Mouse (Mus musculus) liver, embryonic 14.5 days (tissue): ENCODE measurements around the gene Trim27. TPM values are rescaled to one million over a fixed set of nuclear protein-coding genes. Genes with fewer than 3 reads are reported as not detected.

Experiments used
- ATAC-seq: fragments of 200-750 bp; cut with Nextera tagmentation; 2 replicates; pipeline ENCODE4 v1.8.0; 2017; ENCODE audit warnings: moderate number of reproducible peaks, mild to moderate bottlenecking, moderate library complexity; ENCODE audit not compliant: insufficient read depth
- DNase-seq, 3 experiments: peaks; one replicate each; pipeline ENCODE4 v3.0.0-alpha.2; 2012 to 2013; ENCODE audit warnings: low read depth in 3 of 3, low spot score in 3 of 3
- H3K27ac ChIP-seq: fragments of 300-500 bp; sonication (generic); 2 replicates; pipeline ENCODE4 v1.5.1; 2014; ENCODE audit warnings: moderate library complexity, mild to moderate bottlenecking, control low read depth, inconsistent platforms
- H3K27me3 ChIP-seq: fragments of 300-500 bp; sonication (generic); 2 replicates; pipeline ENCODE4 v1.6.1; 2014; ENCODE audit warnings: mild to moderate bottlenecking, low read length, moderate library complexity; ENCODE audit not compliant: control insufficient read depth, insufficient read depth
- H3K36me3 ChIP-seq: fragments of 300-500 bp; sonication (generic); replicated peaks from 2 replicates; pipeline ENCODE4 v1.6.1; 2014; ENCODE audit warnings: low read depth; ENCODE audit not compliant: control insufficient read depth, insufficient read depth
- H3K4me1 ChIP-seq, 2 experiments: fragments of 200-500 bp in 1 of 2; fragments of 300-500 bp in 1 of 2; sonication (generic) in 1 of 2; replicated peaks; 2 replicates each; pipeline ENCODE4 v1.6.1; 2012 to 2014; ENCODE audit warnings: antibody characterized with exemption in 1 of 2, inconsistent platforms in 1 of 2, low read length in 1 of 2; ENCODE audit not compliant: control insufficient read depth in 2 of 2, insufficient read depth in 2 of 2
- H3K4me2 ChIP-seq: fragments of 300-500 bp; sonication (generic); 2 replicates; pipeline ENCODE4 v1.6.1; 2014; ENCODE audit warnings: low read depth, mild to moderate bottlenecking, control low read depth, moderate library complexity
- H3K4me3 ChIP-seq, 2 experiments: fragments of 200-500 bp in 1 of 2; fragments of 300-500 bp in 1 of 2; sonication (generic) in 1 of 2; 2 replicates each; pipeline ENCODE4 v1.5.1; 2012 to 2014; ENCODE audit warnings: low read depth in 2 of 2, low read length in 2 of 2, mild to moderate bottlenecking in 2 of 2, control low read depth in 1 of 2, inconsistent platforms in 1 of 2, moderate library complexity in 1 of 2; ENCODE audit not compliant: insufficient read depth in 1 of 2
- H3K9ac ChIP-seq: fragments of 300-500 bp; sonication (generic); replicated peaks from 2 replicates; pipeline ENCODE4 v1.6.1; 2014; ENCODE audit warnings: mild to moderate bottlenecking, control low read depth, moderate library complexity
- H3K9me3 ChIP-seq: fragments of 300-500 bp; sonication (generic); 2 replicates; pipeline ENCODE4 v1.6.1; 2016; ENCODE audit warnings: low read length, mixed read lengths; ENCODE audit not compliant: control insufficient read depth
- CTCF ChIP-seq: IDR thresholded peaks from 2 replicates; pipeline ENCODE4 v1.5.1; 2016; ENCODE audit warnings: antibody characterized with exemption, low read depth, control low read depth
- EP300 ChIP-seq: IDR thresholded peaks from 2 replicates; pipeline ENCODE4 v1.6.1; 2016; ENCODE audit warnings: antibody characterized with exemption, low read depth
- whole genome bisulfite sequencing: fragments of 180-500 bp; shearing (Covaris S2); extraction: QIAGEN DNeasy Blood & Tissue Kit; methylation state at CpG from one replicate; pipeline ENCODE4 v1.1.7; 2014; ENCODE audit not compliant: insufficient replicate concordance; 5-methylcytosine and 5-hydroxymethylcytosine counted together
- polyA plus RNA-seq, 2 experiments: library from polyadenylated mRNA; depleted of rRNA in 1 of 2; stranded (reverse) in 1 of 2; unstranded in 1 of 2; fragments of >200 nt; fragmentation: Nextera tagmentation in 1 of 2; extraction: Ambion mirVana in 1 of 2; gene quantifications; 2 replicates each; pipeline versions ENCODE4 v1.2.1 to v1.2.3; 2012 to 2014

Trim27 gene
- polyA plus RNA-seq, 2 experiments, result 36.9 to 50.9 TPM

DNA sequence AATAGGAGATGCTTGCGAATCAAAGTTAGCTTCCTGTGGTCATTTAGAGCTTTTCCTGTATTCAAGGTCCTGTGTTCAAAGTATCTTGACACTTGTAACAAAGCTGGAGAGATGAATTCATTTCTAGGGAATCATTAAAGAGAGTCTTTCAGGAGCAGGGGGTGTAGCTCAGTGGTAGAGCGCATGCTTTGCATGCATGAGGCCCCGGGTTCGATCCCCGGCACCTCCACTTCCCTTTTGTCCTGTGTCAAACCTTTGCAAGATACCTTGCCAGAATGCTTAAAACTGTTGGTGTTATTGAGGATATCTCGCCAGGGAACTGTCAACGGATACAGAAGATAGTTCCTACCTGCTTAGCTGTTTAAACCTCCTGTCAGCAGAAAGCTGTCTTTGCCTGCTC, 61.5 kb downstream of the Trim27 start:
- Histone ChIP-seq H3K27ac (no peak overlapping the region), H3K36me3 (no peaks in the 10 kb centered on the region), H3K4me2 (0 out of 2 replicates have a peak overlapping the region, but pooled peaks have one; percentile 5), H3K9ac (no peak overlapping the region), H3K4me3 (no peak overlapping the region), H3K27me3 (no peaks in the 10 kb centered on the region), H3K9me3 (no peaks in the 10 kb centered on the region), H3K4me1 (peaks cover 0 to 9% of the 10 kb centered on the region in 2 experiments; a peak in 2 of 4 replicates)
- peak; percentile 87 for ATAC-seq
- peak in 2 of 3 experiments; percentile 54 to 55 for DNase-seq
- 2% methylated on average over 7 of the region's 7 CpGs for WGBS
- TF ChIP-seq CTCF (no peak), EP300 (no peak)

DNA sequence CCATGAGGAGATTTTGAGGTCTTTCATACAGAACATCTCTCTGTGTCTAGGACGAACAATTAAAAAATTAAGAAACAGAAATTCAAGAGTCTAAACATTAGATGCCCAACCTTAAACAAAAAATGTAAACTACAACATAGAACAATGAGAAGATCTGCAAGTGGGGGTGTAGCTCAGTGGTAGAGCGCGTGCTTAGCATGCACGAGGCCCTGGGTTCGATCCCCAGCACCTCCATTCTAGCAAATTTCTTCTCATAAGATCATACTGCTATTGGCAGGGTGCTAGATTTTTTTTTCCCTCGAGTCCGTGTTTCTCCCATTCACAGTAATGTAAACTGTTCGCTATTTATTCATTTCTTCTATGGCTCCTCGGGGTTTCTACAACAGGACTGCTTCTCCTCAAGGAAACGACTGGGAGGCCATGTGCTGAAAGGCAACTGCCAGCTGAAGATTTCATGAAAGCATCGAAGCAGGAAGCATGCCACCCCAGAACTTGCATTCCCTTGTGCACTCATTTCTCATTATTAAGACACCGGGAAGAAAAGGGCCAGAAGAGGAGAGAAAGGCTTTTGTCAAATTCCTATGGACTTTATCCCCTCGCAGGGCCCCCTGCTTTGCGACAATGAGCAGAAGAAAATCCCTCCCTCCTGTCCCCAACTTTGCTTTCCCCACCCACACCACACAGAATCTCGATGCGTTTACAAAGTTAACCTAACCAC, 63.3 kb downstream of the Trim27 start:
- H3K4me1 ChIP-seq, result peaks cover 0 to 9% of the 10 kb centered on the region in 2 experiments; a peak in 2 of 4 replicates
- no peaks in the 10 kb centered on the region for H3K36me3 ChIP-seq
- peak overlapping the region; percentile 78 for H3K4me2 ChIP-seq
- H3K9me3 ChIP-seq, result no peaks in the 10 kb centered on the region
- peak overlapping the region; percentile 46 to 71 for H3K4me3 ChIP-seq
- H3K9ac ChIP-seq, result peak overlapping the region; percentile 5; the same call in 1 of the 2 replicates
- H3K27me3 ChIP-seq, result no peaks in the 10 kb centered on the region
- 4% methylated on average over 16 of the region's 16 CpGs for WGBS
- ATAC-seq (peak; percentile 73; the same call in 1 of the 2 replicates), DNase-seq (peak in 1 of 3 experiments; percentile 48)
- H3K27ac ChIP-seq, result no peak overlapping the region
- TF ChIP-seq EP300, result no peak
- TF ChIP-seq CTCF, result no peak

DNA sequence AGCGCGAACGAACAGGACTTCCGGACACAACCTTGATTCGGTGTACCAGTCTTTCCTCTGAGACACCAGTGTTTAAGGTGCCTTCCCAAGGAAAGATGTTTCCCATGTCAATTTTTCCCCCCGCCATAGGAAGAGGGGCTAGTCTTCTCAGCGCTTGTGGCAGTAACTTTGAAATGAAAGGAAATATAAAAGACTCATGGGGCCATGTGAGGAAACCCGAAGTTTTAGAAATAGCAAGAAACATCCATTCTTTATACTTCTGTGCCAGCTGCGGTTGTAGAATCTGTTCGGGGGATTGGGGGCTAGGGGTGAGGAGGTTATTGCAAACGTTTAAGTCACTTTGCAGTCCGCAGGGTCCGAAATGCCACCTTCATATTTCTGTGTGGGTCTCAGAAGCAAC, 64.0 kb downstream of the Trim27 start:
- H3K4me3 ChIP-seq, result peak overlapping the region; percentile 46 to 71
- no peak for ATAC-seq
- 5% methylated on average over 13 of the region's 13 CpGs for WGBS

GRCm38 (mm10) chr13:21244089-21244488, 64.8 kb downstream of the Trim27 start:
- ATAC-seq, result no peak
- H3K4me2 ChIP-seq, result peak overlapping the region; percentile 78; the same call in 1 of the 2 replicates

More for the DNA sequence above, 64.0 kb downstream of the Trim27 start:
- peak overlapping the region; percentile 78 for H3K4me2 ChIP-seq
- DNase-seq, result no peak
- H3K4me1 ChIP-seq, result peaks cover 0 to 9% of the 10 kb centered on the region in 2 experiments; a peak in 2 of 4 replicates
- no peak overlapping the region for H3K27ac ChIP-seq
- peak overlapping the region; percentile 5; the same call in 1 of the 2 replicates for H3K9ac ChIP-seq
- H3K36me3 ChIP-seq, result no peaks in the 10 kb centered on the region
- TF ChIP-seq EP300, result no peak
- no peak for TF ChIP-seq CTCF
- no peaks in the 10 kb centered on the region for H3K9me3 ChIP-seq
- H3K27me3 ChIP-seq, result no peaks in the 10 kb centered on the region

More at GRCm38 (mm10) chr13:21244089-21244488, 64.8 kb downstream of the Trim27 start:
- 62% methylated on average over 5 of the region's 5 CpGs for WGBS
- no peak overlapping the region for H3K4me3 ChIP-seq
- H3K27me3 ChIP-seq, result no peaks in the 10 kb centered on the region; the same call in 1 of the 2 replicates
- H3K4me1 ChIP-seq, result peaks cover 0 to 9% of the 10 kb centered on the region in 2 experiments; a peak in 2 of 4 replicates
- H3K9me3 ChIP-seq, result no peaks in the 10 kb centered on the region
- H3K27ac ChIP-seq, result no peak overlapping the region
- no peak for TF ChIP-seq EP300
- TF ChIP-seq CTCF, result no peak
- no peak for DNase-seq
- H3K9ac ChIP-seq, result no peak overlapping the region
- no peaks in the 10 kb centered on the region for H3K36me3 ChIP-seq

Other genes starting within 250 kb of the Trim27 start
- gene Olfr1370, start 104.5 kb upstream of the Trim27 start, polyA plus RNA-seq (2012; rRNA removed), result not detected in 2 replicates
- gene Olfr1370, start 104.5 kb upstream of the Trim27 start, polyA plus RNA-seq (2014; fragmentation: Nextera tagmentation; extraction: Ambion mirVana), result not detected in 2 replicates
- not detected in 2 replicates for gene Olfr1369-ps1, start 68.0 kb upstream of the Trim27 start, polyA plus RNA-seq (2012; rRNA removed)
- gene Olfr1369-ps1, start 68.0 kb upstream of the Trim27 start, polyA plus RNA-seq (2014; fragmentation: Nextera tagmentation; extraction: Ambion mirVana), result 0.03 TPM in 1 of 2 replicates, not detected in the other
- not detected in 2 replicates for gene Olfr263, start 49.8 kb upstream of the Trim27 start, polyA plus RNA-seq (2012; rRNA removed)
- not detected in 2 replicates for gene Olfr263, start 49.8 kb upstream of the Trim27 start, polyA plus RNA-seq (2014; fragmentation: Nextera tagmentation; extraction: Ambion mirVana)
- not detected in 2 replicates for gene Olfr1368, start 33.6 kb upstream of the Trim27 start, polyA plus RNA-seq (2012; rRNA removed)
- gene Olfr1368, start 33.6 kb upstream of the Trim27 start, polyA plus RNA-seq (2014; fragmentation: Nextera tagmentation; extraction: Ambion mirVana), result not detected in 2 replicates
- not detected in 2 replicates for gene Gpx5, start 113.3 kb downstream of the Trim27 start, polyA plus RNA-seq (2012; rRNA removed)
- not detected in 2 replicates for gene Gpx5, start 113.3 kb downstream of the Trim27 start, polyA plus RNA-seq (2014; fragmentation: Nextera tagmentation; extraction: Ambion mirVana)
- gene Gpx6, start 132.7 kb downstream of the Trim27 start, polyA plus RNA-seq (2012; rRNA removed), result 0.02 TPM in 1 of 2 replicates, not detected in the other
- not detected in 2 replicates for gene Gpx6, start 132.7 kb downstream of the Trim27 start, polyA plus RNA-seq (2014; fragmentation: Nextera tagmentation; extraction: Ambion mirVana)
- gene Olfr1367, start 167.5 kb downstream of the Trim27 start, polyA plus RNA-seq (2012; rRNA removed), result not detected in 2 replicates
- gene Olfr1367, start 167.5 kb downstream of the Trim27 start, polyA plus RNA-seq (2014; fragmentation: Nextera tagmentation; extraction: Ambion mirVana), result not detected in 2 replicates
- 1.2 and 2.5 TPM in 2 replicates for gene Zscan12, start 183.4 kb downstream of the Trim27 start, polyA plus RNA-seq (2012; rRNA removed)
- 2.9 and 4.0 TPM in 2 replicates for gene Zscan12, start 183.4 kb downstream of the Trim27 start, polyA plus RNA-seq (2014; fragmentation: Nextera tagmentation; extraction: Ambion mirVana)
- gene Zkscan3, start 223.3 kb downstream of the Trim27 start, polyA plus RNA-seq (2012; rRNA removed), result 18.6 and 24.5 TPM in 2 replicates
- 23.0 and 25.6 TPM in 2 replicates for gene Zkscan3, start 223.3 kb downstream of the Trim27 start, polyA plus RNA-seq (2014; fragmentation: Nextera tagmentation; extraction: Ambion mirVana)